Mouse (Mus musculus) kidney, adult 18-20 months (tissue): ENCODE measurements around the gene Pir.

ENCODE experiments used
- DNase-seq: peaks from one replicate; pipeline ENCODE4 v3.0.0; 2021

Gene Pir

GRCm38 (mm10) chrX:164269285-164269761 is at the start of gene Pir:
Gene Pir, plus strand, starts transcription at chrX:164269371.
- DNase-seq = peak; percentile 38

GRCm38 (mm10) chrX:164221989-164222388 is 47.2 kb upstream of the Pir start:
- DNase-seq = no peak

GRCm38 (mm10) chrX:164233380-164233779 is 35.8 kb upstream of the Pir start:
- DNase-seq = peak; percentile 8

DNA sequence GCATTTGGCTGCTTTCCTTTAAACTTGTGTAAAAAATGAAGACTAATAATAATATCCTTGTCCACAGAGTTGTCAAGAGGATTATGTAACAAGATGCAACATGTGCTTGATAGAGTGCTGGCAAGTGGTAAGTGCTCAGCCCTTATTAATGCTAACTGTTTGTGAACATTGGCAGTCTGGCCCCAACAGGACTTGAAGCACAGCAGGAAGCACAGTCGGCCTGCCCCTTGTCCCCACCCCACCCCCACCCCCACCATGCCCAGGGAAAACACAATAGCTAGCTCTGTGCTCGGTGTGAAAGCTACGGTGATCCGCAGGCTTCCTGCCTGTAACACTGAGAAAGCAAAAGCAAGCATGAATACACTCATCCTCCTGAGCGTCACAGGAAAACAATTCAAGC is 23.5 kb upstream of the Pir start:
- no peak for DNase-seq

- DNase-seq = no peak
Observed at GRCm38 (mm10) chrX:164246722-164247121, 22.4 kb upstream of the Pir start.

GRCm38 (mm10) chrX:164256527-164256926 is 12.6 kb upstream of the Pir start:
- DNase-seq = no peak

GRCm38 (mm10) chrX:164258057-164258456 is 11.1 kb upstream of the Pir start, which contains the start of gene Bmx:
Gene Bmx, minus strand, starts transcription at chrX:164258193.
- DNase-seq = no peak

- DNase-seq = no peak
Observed at GRCm38 (mm10) chrX:164258662-164259061, 10.5 kb upstream of the Pir start.

- no peak for DNase-seq
Observed at GRCm38 (mm10) chrX:164262286-164262685, 6.9 kb upstream of the Pir start.

GRCm38 (mm10) chrX:164264861-164265260 is 4.3 kb upstream of the Pir start:
- DNase-seq = no peak

- no peak for DNase-seq
Observed at GRCm38 (mm10) chrX:164270603-164271002, 1.4 kb downstream of the Pir start.

- no peak for DNase-seq
Observed at GRCm38 (mm10) chrX:164275536-164275935, 6.4 kb downstream of the Pir start.

DNA sequence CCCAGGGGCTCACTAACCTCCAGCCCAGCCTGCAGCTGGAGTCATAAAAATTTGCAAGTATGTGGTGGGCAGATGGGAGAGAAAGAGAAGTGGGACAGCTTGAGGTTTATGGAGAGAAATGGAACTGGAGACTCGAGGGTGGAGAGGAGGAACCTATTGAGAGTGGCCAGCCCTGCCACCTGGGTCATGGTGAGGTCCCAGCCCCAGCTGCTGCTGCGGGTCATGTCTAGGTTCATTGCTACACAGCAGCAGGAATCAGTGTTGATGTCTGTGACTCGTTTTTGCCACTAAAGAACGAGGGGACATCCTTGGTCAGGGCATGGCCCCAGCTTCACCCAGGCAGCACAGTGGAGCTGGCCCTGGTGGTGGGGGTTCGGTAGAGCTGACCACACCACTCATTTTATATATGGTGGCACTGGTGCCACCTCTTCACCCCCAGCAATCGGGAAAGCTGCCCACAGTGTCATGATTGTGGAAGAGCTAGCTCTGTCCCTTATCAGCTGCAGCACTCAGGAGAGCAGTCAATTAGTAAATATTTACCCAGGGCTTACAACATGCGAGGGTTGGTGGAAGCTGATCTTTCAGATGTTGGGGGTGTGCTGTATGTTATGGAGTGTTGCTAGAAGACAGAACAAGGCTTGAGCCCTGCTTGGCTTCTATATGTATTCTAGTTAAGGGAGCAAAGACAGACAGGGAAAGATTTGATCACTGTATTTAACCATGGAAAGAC is 11.9 kb downstream of the Pir start:
- DNase-seq = no peak

GRCm38 (mm10) chrX:164283808-164284207 is 14.6 kb downstream of the Pir start:
- DNase-seq = no peak

- DNase-seq = peak; percentile 14
Observed at GRCm38 (mm10) chrX:164287077-164287476, 17.9 kb downstream of the Pir start.

- no peak for DNase-seq
Observed at GRCm38 (mm10) chrX:164291147-164291546, 22.0 kb downstream of the Pir start.

DNA sequence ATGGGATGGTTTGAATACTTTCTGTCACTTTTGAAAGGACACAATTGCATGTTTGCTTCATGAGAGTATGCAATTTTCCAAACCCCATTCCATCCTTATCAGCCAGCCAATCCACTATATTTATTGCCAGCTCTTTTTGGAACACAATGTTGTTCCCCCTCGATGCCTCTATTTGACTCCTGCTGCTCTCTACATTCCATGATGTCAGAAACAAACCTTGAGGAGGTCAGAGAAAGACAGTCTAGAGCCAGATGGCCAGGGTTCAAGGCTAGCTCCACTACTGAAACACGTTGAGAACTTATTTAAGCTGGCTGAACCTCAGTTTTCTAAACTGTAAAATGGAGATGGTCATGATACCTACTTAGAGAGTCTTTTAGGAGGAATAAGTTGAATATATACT is 37.1 kb downstream of the Pir start:
- DNase-seq = no peak

GRCm38 (mm10) chrX:164313876-164314275 is 44.7 kb downstream of the Pir start:
- DNase-seq = no peak

GRCm38 (mm10) chrX:164318554-164318953 is 49.4 kb downstream of the Pir start:
- DNase-seq = no peak

- DNase-seq = no peak
Observed at GRCm38 (mm10) chrX:164320031-164320430, 50.9 kb downstream of the Pir start.

DNA sequence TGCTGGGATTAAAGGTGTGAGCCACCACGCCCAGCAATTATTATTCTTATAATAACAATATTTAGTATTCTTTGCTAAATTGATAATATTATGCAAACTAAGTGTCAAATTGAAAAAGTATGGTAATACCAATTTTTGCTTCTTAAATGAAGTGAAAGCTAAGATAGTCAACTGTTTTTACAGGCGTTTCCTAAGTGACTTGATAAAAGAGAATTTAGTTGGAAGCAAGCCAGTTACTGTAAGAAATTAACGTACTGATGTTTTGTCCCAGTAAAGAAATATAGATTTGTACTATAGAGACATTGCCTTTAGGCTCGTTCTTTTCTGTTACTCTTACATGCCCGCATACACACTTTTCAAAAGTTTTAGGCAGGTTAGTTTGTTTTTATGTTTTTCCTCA is 53.3 kb downstream of the Pir start:
- DNase-seq = no peak

DNA sequence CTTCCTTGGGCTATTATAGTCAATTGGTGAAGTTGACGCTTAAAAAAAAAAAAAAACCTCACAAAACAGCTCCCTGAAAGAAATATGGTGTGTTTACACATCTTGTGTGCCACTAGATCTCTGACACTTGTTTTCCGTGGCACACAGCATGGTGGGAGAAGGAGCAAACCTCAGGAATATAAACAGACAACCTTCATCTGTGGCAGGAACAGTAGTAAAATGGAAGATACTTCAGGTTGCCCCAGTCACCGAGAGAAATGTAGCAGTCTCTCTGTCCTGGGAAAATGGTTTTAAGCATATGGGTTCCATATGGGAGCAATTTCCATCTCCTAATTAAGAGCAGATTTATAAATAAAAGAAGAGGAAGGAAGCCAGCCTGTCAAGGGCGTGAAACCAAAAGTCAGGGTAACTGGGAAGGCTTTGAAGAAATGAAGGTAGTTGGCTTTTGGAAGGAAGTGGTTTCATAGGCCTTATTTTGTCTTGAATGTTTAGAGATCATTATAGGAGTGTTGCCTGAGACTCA is 54.3 kb downstream of the Pir start:
- DNase-seq = no peak

DNA sequence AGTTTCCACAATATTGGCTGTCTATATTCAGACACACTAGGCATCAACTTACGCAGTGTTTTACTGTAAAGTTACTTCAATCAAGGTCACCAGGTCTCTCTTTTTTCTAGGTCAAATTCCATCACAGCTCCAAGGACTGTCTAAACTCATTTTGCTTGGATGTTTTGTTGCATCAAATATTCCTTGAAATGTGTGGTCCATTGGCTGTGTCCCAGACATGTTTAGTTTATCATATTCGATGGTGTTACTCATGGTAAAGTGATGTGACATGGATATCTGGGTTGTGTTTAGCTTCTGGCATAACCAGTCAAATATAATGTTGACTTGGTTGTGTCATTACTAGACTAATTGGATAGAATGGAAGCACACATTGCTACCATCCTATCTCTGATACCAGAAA is 61.2 kb downstream of the Pir start:
- DNase-seq = no peak

GRCm38 (mm10) chrX:164330766-164331165 is 61.6 kb downstream of the Pir start:
- no peak for DNase-seq

GRCm38 (mm10) chrX:164338591-164338990 is 69.4 kb downstream of the Pir start:
- no peak for DNase-seq
